Mouse (Mus musculus) kidney, embryonic 16.5 days (tissue): Measurements from ENCODE around the gene Rab17. TPM values are rescaled to one million over a fixed set of nuclear protein-coding genes. Genes with fewer than 3 reads are reported as not detected.

Experiments
- ATAC-seq: fragments of 200-750 bp; cut with Nextera tagmentation; 2 replicates; pipeline ENCODE4 v1.8.0; 2017; ENCODE audit warnings: moderate TSS enrichment; ENCODE audit not compliant: low FRiP score, low TSS enrichment
- H3K27ac ChIP-seq: fragments of 300-500 bp; sonication (generic); 2 replicates; pipeline ENCODE4 v1.5.1; 2014; ENCODE audit warnings: low read length
- H3K27me3 ChIP-seq: fragments of 300-500 bp; sonication (generic); 2 replicates; pipeline ENCODE4 v1.6.1; 2014; ENCODE audit warnings: low read length, control low read depth, mixed read lengths; ENCODE audit not compliant: insufficient read depth
- H3K36me3 ChIP-seq: fragments of 300-500 bp; sonication (generic); 2 replicates; pipeline ENCODE4 v1.6.1; 2014; ENCODE audit warnings: low read length, control low read depth, mixed read lengths; ENCODE audit not compliant: insufficient read depth
- H3K4me1 ChIP-seq: fragments of 300-500 bp; sonication (generic); 2 replicates; pipeline ENCODE4 v1.6.1; 2014; ENCODE audit warnings: low read length, control low read depth, mixed read lengths; ENCODE audit not compliant: insufficient read depth
- H3K4me2 ChIP-seq: fragments of 300-500 bp; sonication (generic); replicated peaks from 2 replicates; pipeline ENCODE4 v1.6.1; 2014; ENCODE audit warnings: low read depth, low read length
- H3K4me3 ChIP-seq: fragments of 300-500 bp; sonication (generic); 2 replicates; pipeline ENCODE4 v1.5.1; 2014; ENCODE audit warnings: mild to moderate bottlenecking, low read length
- H3K9ac ChIP-seq: fragments of 300-500 bp; sonication (generic); replicated peaks from 2 replicates; pipeline ENCODE4 v1.6.1; 2014; ENCODE audit warnings: low read length
- H3K9me3 ChIP-seq: fragments of 300-500 bp; sonication (generic); 2 replicates; pipeline ENCODE4 v1.6.1; 2016; ENCODE audit warnings: low read length, control low read depth
- WGBS: fragments of 180-500 bp; shearing (Covaris S2); extraction: QIAGEN DNeasy Blood & Tissue Kit; methylation state at CpG from one replicate; pipeline ENCODE4 v1.1.7; 2014; 5-methylcytosine and 5-hydroxymethylcytosine counted together
- polyA plus RNA-seq: library from polyadenylated mRNA; unstranded; fragments of >200 nt; fragmentation: Nextera tagmentation; extraction: Ambion mirVana; gene quantifications from 2 replicates; pipeline ENCODE4 v1.2.1, GENCODE M21; 2015

The Rab17 gene
- polyA plus RNA-seq, 1 experiment from 2014 or later: 12.0 TPM

GRCm38 (mm10) chr1:90997641-90998040, 28.2 kb upstream of the Rab17 start:
- Histone ChIP-seq H3K27ac (no peak overlapping the region), H3K4me1 (peaks cover 14% of the 10 kb centered on the region; the same call in 1 of the 2 replicates), H3K9me3 (peaks cover 7% of the 10 kb centered on the region; the same call in 1 of the 2 replicates), H3K9ac (no peak overlapping the region), H3K4me3 (no peak overlapping the region), H3K27me3 (no peaks in the 10 kb centered on the region), H3K36me3 (no peaks in the 10 kb centered on the region), H3K4me2 (no peak overlapping the region)
- ATAC-seq: no peak
- 88% methylated on average over 5 of the region's 5 CpGs for WGBS

GRCm38 (mm10) chr1:90997136-90997535, 27.7 kb upstream of the Rab17 start:
- Histone ChIP-seq H3K4me3 (no peak overlapping the region), H3K9me3 (peaks cover 7% of the 10 kb centered on the region; the same call in 1 of the 2 replicates), H3K27me3 (no peaks in the 10 kb centered on the region), H3K27ac (no peak overlapping the region), H3K4me2 (no peak overlapping the region), H3K36me3 (no peaks in the 10 kb centered on the region), H3K9ac (no peak overlapping the region), H3K4me1 (peaks cover 14% of the 10 kb centered on the region; the same call in 1 of the 2 replicates)
- 58% methylated on average over 4 of the region's 4 CpGs for WGBS
- no peak for ATAC-seq

GRCm38 (mm10) chr1:90995916-90996315, 26.5 kb upstream of the Rab17 start:
- WGBS: 87% methylated on average over 1 of the region's 1 CpGs
- H3K4me2 ChIP-seq: no peak overlapping the region
- no peaks in the 10 kb centered on the region for H3K36me3 ChIP-seq
- H3K27me3 ChIP-seq: no peaks in the 10 kb centered on the region
- ATAC-seq: no peak
- no peak overlapping the region for H3K27ac ChIP-seq
- peaks cover 14% of the 10 kb centered on the region; the same call in 1 of the 2 replicates for H3K4me1 ChIP-seq
- H3K9me3 ChIP-seq: peaks cover 7% of the 10 kb centered on the region; the same call in 1 of the 2 replicates
- H3K4me3 ChIP-seq: no peak overlapping the region
- H3K9ac ChIP-seq: no peak overlapping the region

DNA sequence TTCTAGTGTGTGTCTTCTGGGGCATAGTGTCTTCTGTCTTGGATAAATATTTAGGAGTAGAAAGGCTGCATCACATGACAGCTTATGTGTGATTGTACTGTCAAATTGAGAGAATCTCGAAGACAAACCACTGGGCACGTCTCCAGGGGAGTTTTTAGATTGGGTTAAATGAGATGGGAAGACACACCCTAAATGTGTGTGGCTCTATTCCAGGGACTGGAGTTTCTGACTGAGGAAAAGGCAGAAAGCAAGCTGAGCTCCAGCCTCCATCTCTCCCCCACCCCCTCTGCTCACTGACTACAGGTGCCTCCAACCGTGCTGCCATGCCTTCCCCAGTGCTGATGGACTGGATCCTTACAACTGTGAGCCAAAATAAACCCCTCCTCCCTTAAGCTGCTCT, 11.9 kb upstream of the Rab17 start:
- Histone ChIP-seq H3K27ac (no peak overlapping the region), H3K4me1 (no peaks in the 10 kb centered on the region), H3K36me3 (no peaks in the 10 kb centered on the region), H3K4me3 (no peak overlapping the region), H3K4me2 (no peak overlapping the region), H3K9ac (no peak overlapping the region), H3K27me3 (no peaks in the 10 kb centered on the region), H3K9me3 (no peaks in the 10 kb centered on the region)
- 69% methylated on average over 3 of the region's 3 CpGs for WGBS
- ATAC-seq: no peak

- H3K4me2 ChIP-seq: no peak overlapping the region
- no peak for ATAC-seq
- no peaks in the 10 kb centered on the region for H3K27me3 ChIP-seq
- no peak overlapping the region for H3K9ac ChIP-seq
- WGBS: 69% methylated on average over 10 of the region's 10 CpGs
- H3K27ac ChIP-seq: no peak overlapping the region
- H3K4me1 ChIP-seq: no peaks in the 10 kb centered on the region
- H3K36me3 ChIP-seq: no peaks in the 10 kb centered on the region
- no peak overlapping the region for H3K4me3 ChIP-seq
- no peaks in the 10 kb centered on the region for H3K9me3 ChIP-seq
Measured at GRCm38 (mm10) chr1:90980638-90981330, 11.3 kb upstream of the Rab17 start.

GRCm38 (mm10) chr1:90975960-90976359, 6.5 kb upstream of the Rab17 start:
- WGBS: 90% methylated on average over 4 of the region's 4 CpGs
- no peak overlapping the region for H3K4me3 ChIP-seq
- H3K36me3 ChIP-seq: no peaks in the 10 kb centered on the region
- H3K27me3 ChIP-seq: peaks cover 4% of the 10 kb centered on the region
- H3K9ac ChIP-seq: no peak overlapping the region
- no peak overlapping the region for H3K27ac ChIP-seq
- ATAC-seq: no peak
- no peak overlapping the region for H3K4me2 ChIP-seq
- peaks cover 24% of the 10 kb centered on the region for H3K4me1 ChIP-seq
- no peaks in the 10 kb centered on the region for H3K9me3 ChIP-seq

DNA sequence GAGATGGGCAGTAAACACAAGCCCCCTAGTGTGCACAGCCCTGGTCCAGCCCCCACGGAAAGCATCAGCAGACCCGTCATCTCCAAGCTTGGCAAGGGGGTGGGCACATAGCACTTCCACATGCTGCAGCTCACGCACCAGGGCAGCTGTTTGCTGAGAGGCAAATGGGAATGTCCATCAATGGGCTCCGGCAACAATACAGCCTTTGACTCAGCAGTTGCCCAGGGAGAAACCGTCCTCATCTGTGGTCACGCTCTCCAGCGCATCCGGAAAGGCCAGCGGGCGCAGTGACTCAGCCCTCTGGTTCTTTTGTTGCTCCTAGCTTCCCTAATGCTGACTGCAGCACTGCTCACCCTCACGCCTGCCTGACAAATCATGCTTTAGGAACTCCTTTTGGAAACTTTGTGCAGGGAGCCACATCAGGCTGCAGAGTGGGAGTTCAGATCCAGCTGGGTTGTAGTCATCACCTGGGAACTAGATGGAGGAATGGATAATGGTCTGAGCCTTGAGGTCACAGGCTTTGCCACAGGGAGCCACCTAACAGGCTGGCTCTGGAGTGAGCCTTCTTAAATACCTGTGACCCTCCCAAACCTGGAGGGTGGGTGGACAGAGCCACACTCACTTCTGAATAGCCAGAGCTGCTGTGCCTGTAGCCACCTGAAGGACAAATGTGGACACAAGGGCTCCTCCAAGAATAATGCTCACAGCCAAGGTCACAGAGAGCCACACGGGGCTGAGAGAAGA, 5.6 kb upstream of the Rab17 start:
- ATAC-seq: no peak
- Histone ChIP-seq H3K27me3 (peaks cover 4% of the 10 kb centered on the region), H3K4me1 (peaks cover 24% of the 10 kb centered on the region), H3K4me2 (no peak overlapping the region), H3K9ac (no peak overlapping the region), H3K9me3 (no peaks in the 10 kb centered on the region), H3K27ac (no peak overlapping the region), H3K4me3 (no peak overlapping the region), H3K36me3 (no peaks in the 10 kb centered on the region)
- WGBS: 30% methylated on average over 12 of the region's 12 CpGs

- Histone ChIP-seq H3K4me2 (no peak overlapping the region), H3K9me3 (no peaks in the 10 kb centered on the region), H3K27me3 (peaks cover 4% of the 10 kb centered on the region), H3K27ac (no peak overlapping the region), H3K4me1 (peaks cover 31% of the 10 kb centered on the region), H3K4me3 (no peak overlapping the region), H3K36me3 (no peaks in the 10 kb centered on the region), H3K9ac (peak overlapping the region; percentile 22; the same call in 1 of the 2 replicates)
- ATAC-seq: peak; percentile 61
- 90% methylated on average over 2 of the region's 2 CpGs for WGBS
Measured at GRCm38 (mm10) chr1:90973574-90973911, 4.1 kb upstream of the Rab17 start.

DNA sequence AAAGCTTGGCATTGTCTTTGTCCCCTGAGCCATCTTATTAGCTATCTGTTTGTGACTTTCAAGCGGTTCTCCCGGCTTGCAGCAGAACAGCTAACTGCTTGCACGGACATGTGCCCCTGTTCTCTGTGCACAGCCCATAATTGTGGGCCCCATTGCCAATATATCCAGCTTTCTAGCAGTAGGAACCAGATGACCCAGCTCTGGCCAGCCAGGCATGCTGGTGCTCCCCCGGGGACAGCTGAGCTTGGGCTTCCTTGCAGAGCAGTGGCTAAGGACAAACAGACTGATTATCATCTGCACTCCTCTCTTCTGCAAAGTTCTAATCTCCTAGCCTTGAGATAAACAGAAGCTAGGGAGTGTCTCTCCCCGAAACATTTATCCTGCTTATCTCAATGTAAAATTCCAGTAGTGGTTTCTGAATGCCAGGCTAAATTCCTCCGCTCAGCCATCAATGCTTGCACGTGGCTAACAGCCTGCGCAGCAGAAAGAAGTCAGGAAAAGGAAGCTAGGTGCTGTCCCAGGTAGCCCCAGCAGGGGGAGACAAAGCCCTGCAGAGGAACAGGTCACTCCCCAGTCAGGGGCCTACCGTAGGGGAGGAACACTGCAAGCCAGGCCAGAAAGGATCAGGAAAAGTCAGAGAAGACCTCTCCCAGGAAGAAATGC, 3.6 kb upstream of the Rab17 start:
- H3K4me3 ChIP-seq: no peak overlapping the region
- H3K9me3 ChIP-seq: no peaks in the 10 kb centered on the region
- 25% methylated on average over 9 of the region's 9 CpGs for WGBS
- no peaks in the 10 kb centered on the region for H3K36me3 ChIP-seq
- H3K4me2 ChIP-seq: no peak overlapping the region
- peaks cover 4% of the 10 kb centered on the region for H3K27me3 ChIP-seq
- peaks cover 34% of the 10 kb centered on the region for H3K4me1 ChIP-seq
- peak overlapping the region; percentile 22; the same call in 1 of the 2 replicates for H3K9ac ChIP-seq
- H3K27ac ChIP-seq: no peak overlapping the region
- ATAC-seq: peak; percentile 64
